In genomic region chr11:54438991-54439690, GRCm38 (mm10) we compare ENCODE assay signal across 8 mouse cellular contexts. TPM values are rescaled to one million over a fixed set of nuclear protein-coding genes. Genes with fewer than 3 reads are reported as not detected.
A peak's percentile ranks its signal among the peaks of the same experiment; 100 is the strongest.
DNase-seq lines count a peak whose midpoint lies in the region; ATAC-seq lines count a peak whose summit lies in the region.

No protein-coding gene starts in this region.

- WGBS in lung, embryonic 16.5 days = 12% methylated on average over 11 of the region's 11 CpGs
- WGBS in embryonic facial prominence, embryonic 10.5 days = 53% methylated on average over 11 of the region's 11 CpGs
- 22% methylated on average over 11 of the region's 11 CpGs for WGBS in intestine, embryonic 16.5 days

- DNase-seq in lung, postnatal 14 days = no peak
- no peak for DNase-seq in embryonic facial prominence, embryonic 10.5 days (ENCODE audit: low spot score)
- peak; percentile 28 for DNase-seq in skeletal muscle tissue, adult 2 months (ENCODE audit: low read depth, low spot score)
- DNase-seq in left cerebral cortex, postnatal 14 days (ENCODE audit: low spot score in 2 of 2) = no peak
- no peak for DNase-seq in thymus, postnatal 10 days (ENCODE audit: low spot score in 2 of 2)
- no peak for DNase-seq in spleen, adult 12 weeks (ENCODE audit: low spot score)

- ATAC-seq in lung, embryonic 16.5 days (ENCODE audit: low read depth) = no peak
- ATAC-seq in intestine, embryonic 16.5 days = no peak

- no peaks in the 10 kb centered on the region for H3K27me3 ChIP-seq in lung, embryonic 16.5 days (ENCODE audit: control insufficient read depth, insufficient read depth, low read depth, low read length)
- no peaks in the 10 kb centered on the region for H3K27me3 ChIP-seq in embryonic facial prominence, embryonic 10.5 days (replicated peaks; ENCODE audit: low read depth, poor library complexity, severe bottlenecking)
- no peaks in the 10 kb centered on the region for H3K27me3 ChIP-seq in intestine, embryonic 16.5 days (replicated peaks; ENCODE audit: control insufficient read depth, insufficient read depth, low read length)

- intact Hi-C loops in left cerebral cortex, postnatal 14 days (cut with DNase I) = loop anchor here (5.0 kb wide), 1 partner anchor 83 kb away; the partner anchor contains the start of gene Rapgef6

- no peaks in the 10 kb centered on the region for H3K9me3 ChIP-seq in lung, embryonic 16.5 days (ENCODE audit: control insufficient read depth, low read length)
- no peaks in the 10 kb centered on the region for H3K9me3 ChIP-seq in embryonic facial prominence, embryonic 10.5 days
- H3K9me3 ChIP-seq in intestine, embryonic 16.5 days (ENCODE audit: control insufficient read depth, low read length) = no peaks in the 10 kb centered on the region

- H3K36me3 ChIP-seq in lung, embryonic 16.5 days (ENCODE audit: control insufficient read depth, insufficient read depth, low read length) = no peaks in the 10 kb centered on the region
- no peaks in the 10 kb centered on the region for H3K36me3 ChIP-seq in embryonic facial prominence, embryonic 10.5 days (replicated peaks)
- H3K36me3 ChIP-seq in intestine, embryonic 16.5 days (ENCODE audit: control insufficient read depth, insufficient read depth, low read length) = no peaks in the 10 kb centered on the region

- H3K4me3 ChIP-seq in lung, embryonic 16.5 days (ENCODE audit: low read length) = peak overlapping the region; percentile 96
- H3K4me3 ChIP-seq in embryonic facial prominence, embryonic 10.5 days = peak overlapping the region; percentile 93
- peak overlapping the region; percentile 70 for H3K4me3 ChIP-seq in intestine, embryonic 16.5 days (ENCODE audit: low read length)

- peaks cover 18% of the 10 kb centered on the region for H3K4me1 ChIP-seq in lung, embryonic 16.5 days (replicated peaks; ENCODE audit: control insufficient read depth, insufficient read depth, low read length)
- H3K4me1 ChIP-seq in embryonic facial prominence, embryonic 10.5 days = peaks cover 19% of the 10 kb centered on the region
- peaks cover 6% of the 10 kb centered on the region; the same call in 1 of the 2 replicates for H3K4me1 ChIP-seq in intestine, embryonic 16.5 days (ENCODE audit: control insufficient read depth, insufficient read depth, low read length)

- peak overlapping the region; percentile 78 for H3K4me2 ChIP-seq in lung, embryonic 16.5 days (ENCODE audit: low read depth, low read length)
- peak overlapping the region; percentile 59 for H3K4me2 ChIP-seq in intestine, embryonic 16.5 days (ENCODE audit: low read depth, low read length)

- peak overlapping the region; percentile 97 for H3K9ac ChIP-seq in lung, embryonic 16.5 days (ENCODE audit: low read length)
- peak overlapping the region; percentile 83 for H3K9ac ChIP-seq in intestine, embryonic 16.5 days (ENCODE audit: low read depth, low read length)

- no peak overlapping the region for H3K27ac ChIP-seq in lung, embryonic 16.5 days (ENCODE audit: low read length)
- H3K27ac ChIP-seq in embryonic facial prominence, embryonic 10.5 days (replicated peaks) = peak overlapping the region; percentile 96; the same call in 1 of the 2 replicates
- H3K27ac ChIP-seq in intestine, embryonic 16.5 days (ENCODE audit: low read length) = no peak overlapping the region

RNA-seq across cellular contexts. Expression of gene Fnip1, which starts 1.1 kb away (rescaled TPM):
- 10.1 and 10.3 TPM in 2 replicates for polyA plus RNA-seq in lung, embryonic 16.5 days (2015; fragmentation: Nextera tagmentation; extraction: Ambion mirVana)
- 7.8 and 8.6 TPM in 2 replicates for polyA plus RNA-seq in embryonic facial prominence, embryonic 10.5 days (2016; fragmentation: Nextera tagmentation; extraction: Ambion mirVana)
- 7.6 and 8.8 TPM in 2 replicates for polyA plus RNA-seq in intestine, embryonic 16.5 days (2015; fragmentation: Nextera tagmentation; extraction: Ambion mirVana)
- total RNA-seq in left cerebral cortex, postnatal 14 days (2021) = 10 to 100 TPM; 28.6 to 29.4 TPM
